Mouse (Mus musculus): ENCODE measurements around the gene Ly6g6f.
"Not testable (repeated sequence)": the region's sequence is repeated elsewhere in the genome, so short reads cannot be mapped to it uniquely, and the experiment has no call there.

Ly6g6f gene

GRCm38 (mm10) chr17:35085208-35085865, at the start of gene Ly6g6f:
Gene Ly6g6f, minus strand, starts transcription at chr17:35085610.
- DNase-seq, result no peak

- DNase-seq, result peak; percentile 98
These were observed 49.6 kb upstream of the Ly6g6f start, which contains the start of gene Bag6 for GRCm38 (mm10) chr17:35134801-35135590. Gene Bag6, plus strand, starts transcription at chr17:35135178.

GRCm38 (mm10) chr17:35133517-35133916, 48.1 kb upstream of the Ly6g6f start:
- no peak for DNase-seq

- DNase-seq, result no peak
These were observed 46.8 kb upstream of the Ly6g6f start for GRCm38 (mm10) chr17:35132174-35132560.

GRCm38 (mm10) chr17:35131500-35132173, 46.2 kb upstream of the Ly6g6f start, which contains the start of gene Apom:
Gene Apom, minus strand, starts transcription at chr17:35132050.
- no peak for DNase-seq

- DNase-seq, result no peak
These were observed 45.6 kb upstream of the Ly6g6f start for GRCm38 (mm10) chr17:35131038-35131437.

- no peak for DNase-seq
These were observed 43.6 kb upstream of the Ly6g6f start for GRCm38 (mm10) chr17:35128996-35129395.

- DNase-seq, result no peak
These were observed 41.6 kb upstream of the Ly6g6f start for GRCm38 (mm10) chr17:35127017-35127416.

GRCm38 (mm10) chr17:35126206-35126611, 40.8 kb upstream of the Ly6g6f start, which contains the start of gene D17H6S53E:
Gene D17H6S53E, plus strand, starts transcription at chr17:35126373.
- peak; percentile 63 for DNase-seq

GRCm38 (mm10) chr17:35125578-35125977, 40.2 kb upstream of the Ly6g6f start:
- DNase-seq, result no peak

GRCm38 (mm10) chr17:35125081-35125480, 39.7 kb upstream of the Ly6g6f start:
- no peak for DNase-seq

GRCm38 (mm10) chr17:35124261-35124896, 39.0 kb upstream of the Ly6g6f start:
- DNase-seq, result not testable (repeated sequence)

GRCm38 (mm10) chr17:35123287-35123686, 37.9 kb upstream of the Ly6g6f start:
- not testable (repeated sequence) for DNase-seq

GRCm38 (mm10) chr17:35121871-35122303, 36.5 kb upstream of the Ly6g6f start, which contains the start of gene Csnk2b:
Gene Csnk2b, minus strand, starts transcription at chr17:35122053.
- DNase-seq, result peak; percentile 67

GRCm38 (mm10) chr17:35121143-35121799, 35.9 kb upstream of the Ly6g6f start, which contains the start of gene Gpank1:
Gene Gpank1, plus strand, starts transcription at chr17:35121455.
- peak; percentile 96 for DNase-seq

- no peak for DNase-seq
These were observed 35.3 kb upstream of the Ly6g6f start for GRCm38 (mm10) chr17:35120745-35121142.

GRCm38 (mm10) chr17:35115046-35116019, 29.9 kb upstream of the Ly6g6f start, which contains the start of gene Ly6g5b:
Gene Ly6g5b, minus strand, starts transcription at chr17:35115428.
- no peak for DNase-seq

- DNase-seq, result no peak
These were observed 26.4 kb upstream of the Ly6g6f start for GRCm38 (mm10) chr17:35111774-35112173.

GRCm38 (mm10) chr17:35108097-35108496, 22.7 kb upstream of the Ly6g6f start, which contains the start of gene Ly6g5c:
Gene Ly6g5c, plus strand, starts transcription at chr17:35108279.
- DNase-seq, result no peak

GRCm38 (mm10) chr17:35106522-35106921, 21.1 kb upstream of the Ly6g6f start:
- DNase-seq, result no peak

All from cerebellum, adult 8-10 months (tissue).